Mouse (Mus musculus) forebrain, embryonic 14.5 days (tissue): ENCODE data around the gene Nek4. TPM values are rescaled to one million over a fixed set of nuclear protein-coding genes. Genes with fewer than 3 reads are reported as not detected.
A peak's percentile ranks its signal among the peaks of the same experiment; 100 is the strongest.

Experiments used
- ATAC-seq: fragments of 200-750 bp; cut with Nextera tagmentation; 2 replicates; pipeline ENCODE4 v1.8.0; 2017; ENCODE audit warnings: mild to moderate bottlenecking, moderate library complexity
- DNase-seq: peaks from one replicate; pipeline ENCODE4 v3.0.0-alpha.2; 2015; ENCODE audit warnings: low spot score
- H3K27ac ChIP-seq: fragments of 300-500 bp; sonication (generic); 2 replicates; pipeline ENCODE4 v1.5.1; 2014; ENCODE audit warnings: low read depth, mild to moderate bottlenecking, control low read depth, low read length, moderate library complexity
- H3K27me3 ChIP-seq: fragments of 300-500 bp; sonication (generic); replicated peaks from 2 replicates; pipeline ENCODE4 v1.6.1; 2014; ENCODE audit warnings: low read length, control low read depth, mixed read lengths; ENCODE audit not compliant: control insufficient read depth, insufficient read depth
- H3K36me3 ChIP-seq: fragments of 300-500 bp; sonication (generic); 2 replicates; pipeline ENCODE4 v1.6.1; 2014; ENCODE audit warnings: low read length, control low read depth; ENCODE audit not compliant: control insufficient read depth, insufficient read depth
- H3K4me1 ChIP-seq: fragments of 300-500 bp; sonication (generic); 2 replicates; pipeline ENCODE4 v1.6.1; 2014; ENCODE audit warnings: antibody characterized with exemption, low read length, control low read depth; ENCODE audit not compliant: control insufficient read depth, insufficient read depth
- H3K4me2 ChIP-seq: fragments of 300-500 bp; sonication (generic); 2 replicates; pipeline ENCODE4 v1.6.1; 2014; ENCODE audit warnings: mild to moderate bottlenecking, control low read depth, low read length
- H3K4me3 ChIP-seq: fragments of 300-500 bp; sonication (generic); 2 replicates; pipeline ENCODE4 v1.5.1; 2014; ENCODE audit warnings: low read depth, low read length, control low read depth
- H3K9ac ChIP-seq: fragments of 300-500 bp; sonication (generic); 2 replicates; pipeline ENCODE4 v1.6.1; 2014; ENCODE audit warnings: mild to moderate bottlenecking, low read length, control low read depth, moderate library complexity
- H3K9me3 ChIP-seq: fragments of 300-500 bp; sonication (generic); replicated peaks from 2 replicates; pipeline ENCODE4 v1.6.1; 2016; ENCODE audit warnings: low read length, control low read depth, mixed read lengths; ENCODE audit not compliant: control insufficient read depth
- WGBS: fragments of 180-500 bp; shearing (Covaris S2); extraction: QIAGEN DNeasy Blood & Tissue Kit; methylation state at CpG from one replicate; pipeline ENCODE4 v1.1.7; 2014; 5-methylcytosine and 5-hydroxymethylcytosine counted together
- polyA plus RNA-seq: library from polyadenylated mRNA; unstranded; fragments of >200 nt; fragmentation: Nextera tagmentation; extraction: Ambion mirVana; gene quantifications from 2 replicates; pipeline ENCODE4 v1.2.1, GENCODE M21; 2014

Nek4 gene
- polyA plus RNA-seq, 1 experiment from 2014 or later: 11.2 TPM

GRCm38 (mm10) chr14:30943860-30944674 is 7.1 kb upstream of the Nek4 start:
- no peaks in the 10 kb centered on the region for H3K27me3 ChIP-seq
- H3K4me2 ChIP-seq: no peak overlapping the region
- no peaks in the 10 kb centered on the region for H3K36me3 ChIP-seq
- no peaks in the 10 kb centered on the region for H3K4me1 ChIP-seq
- no peak overlapping the region for H3K27ac ChIP-seq
- no peak overlapping the region for H3K9ac ChIP-seq
- H3K9me3 ChIP-seq: no peaks in the 10 kb centered on the region
- ATAC-seq (no peak), DNase-seq (peak; percentile 31)
- H3K4me3 ChIP-seq: no peak overlapping the region
- WGBS: 67% methylated on average over 11 of the region's 11 CpGs

DNA sequence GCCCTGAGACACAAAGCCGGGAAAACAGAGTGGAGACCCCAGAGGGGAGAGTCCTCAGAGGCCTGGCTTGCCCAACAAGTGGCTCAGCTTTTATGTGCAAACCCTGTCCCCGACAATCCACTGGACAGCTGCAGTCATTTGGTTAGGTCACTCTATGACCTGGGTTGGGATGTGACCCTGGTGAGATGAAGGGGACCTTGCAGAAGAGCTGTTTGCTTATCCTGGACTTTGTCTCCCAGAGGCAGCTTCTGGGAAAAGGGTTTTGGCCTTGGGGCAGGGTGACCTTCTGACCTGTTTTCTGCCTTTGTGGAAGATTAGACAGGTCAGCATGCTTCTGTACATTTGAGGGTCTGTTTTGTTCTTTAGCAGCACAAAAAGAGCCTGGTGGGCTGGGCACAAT is 6.4 kb upstream of the Nek4 start:
- Histone ChIP-seq H3K27ac (no peak overlapping the region), H3K4me2 (no peak overlapping the region), H3K9ac (no peak overlapping the region), H3K4me1 (no peaks in the 10 kb centered on the region), H3K27me3 (no peaks in the 10 kb centered on the region), H3K4me3 (no peak overlapping the region), H3K36me3 (no peaks in the 10 kb centered on the region), H3K9me3 (no peaks in the 10 kb centered on the region)
- no peak for DNase-seq
- 89% methylated on average over 2 of the region's 2 CpGs for WGBS
- no peak for ATAC-seq

DNA sequence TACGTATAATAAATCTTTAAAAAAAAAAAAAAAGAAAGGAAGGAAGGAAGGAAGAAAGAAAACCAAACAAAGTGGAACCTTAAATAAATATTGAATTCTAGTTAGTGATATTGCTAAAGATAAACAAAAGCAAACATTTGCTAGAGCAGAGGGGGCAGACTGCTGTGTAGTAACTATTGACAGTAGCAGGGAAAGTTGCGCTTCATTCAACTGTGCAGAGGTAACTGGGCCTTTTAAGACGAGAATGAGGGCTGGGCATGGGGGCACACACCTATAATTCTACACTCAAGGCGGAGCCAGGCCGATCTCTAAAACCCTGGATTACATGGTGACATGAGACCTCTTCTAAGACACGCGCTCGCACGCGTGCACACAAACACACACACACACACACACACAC is 1.2 kb upstream of the Nek4 start:
- no peak overlapping the region for H3K9ac ChIP-seq
- H3K4me3 ChIP-seq: no peak overlapping the region
- peaks cover 7% of the 10 kb centered on the region for H3K4me1 ChIP-seq
- ATAC-seq: no peak
- H3K27me3 ChIP-seq: no peaks in the 10 kb centered on the region
- no peak for DNase-seq
- no peaks in the 10 kb centered on the region for H3K9me3 ChIP-seq
- peaks cover 4% of the 10 kb centered on the region; the same call in 1 of the 2 replicates for H3K36me3 ChIP-seq
- H3K27ac ChIP-seq: no peak overlapping the region
- H3K4me2 ChIP-seq: no peak overlapping the region
- over 99% methylated on average over 10 of the region's 10 CpGs for WGBS

DNA sequence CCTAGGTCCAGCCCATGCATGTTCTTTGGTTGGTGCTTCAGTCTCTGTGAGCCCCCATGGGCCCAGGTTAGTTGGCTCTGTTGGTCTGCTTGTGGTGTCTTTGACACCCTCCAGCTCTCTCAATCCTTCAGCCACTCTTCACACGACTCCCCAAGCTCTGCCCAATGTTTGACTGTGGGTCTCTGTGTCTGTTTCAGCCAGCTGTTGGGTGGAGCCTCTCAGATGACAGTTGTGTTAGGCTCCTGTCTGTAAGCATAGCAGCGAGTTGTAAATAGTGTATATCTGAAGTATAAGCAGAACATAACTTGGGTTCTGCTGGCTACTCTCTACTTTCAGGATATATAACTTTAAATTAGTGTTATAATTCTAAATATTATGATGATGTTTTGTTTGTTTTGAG is 7.3 kb downstream of the Nek4 start:
- H3K27me3 ChIP-seq: no peaks in the 10 kb centered on the region
- ATAC-seq: no peak

GRCm38 (mm10) chr14:30959031-30959430 is 7.9 kb downstream of the Nek4 start:
- H3K36me3 ChIP-seq: peaks cover 27% of the 10 kb centered on the region

More for the DNA sequence above, 7.3 kb downstream of the Nek4 start:
- no peak for DNase-seq
- Histone ChIP-seq H3K4me3 (no peak overlapping the region), H3K9ac (no peak overlapping the region), H3K36me3 (peaks cover 31% of the 10 kb centered on the region), H3K4me1 (no peaks in the 10 kb centered on the region), H3K27ac (no peak overlapping the region), H3K4me2 (no peak overlapping the region), H3K9me3 (no peaks in the 10 kb centered on the region)
- WGBS: 69% methylated on average over 2 of the region's 2 CpGs

GRCm38 (mm10) chr14:30960366-30960765 is 9.2 kb downstream of the Nek4 start:
- no peaks in the 10 kb centered on the region for H3K4me1 ChIP-seq
- 85% methylated on average over 1 of the region's 1 CpGs for WGBS
- H3K4me2 ChIP-seq: no peak overlapping the region
- DNase-seq (no peak), ATAC-seq (no peak)
- H3K9me3 ChIP-seq: no peaks in the 10 kb centered on the region
- H3K27ac ChIP-seq: no peak overlapping the region
- no peak overlapping the region for H3K4me3 ChIP-seq
- H3K27me3 ChIP-seq: no peaks in the 10 kb centered on the region
- peaks cover 27% of the 10 kb centered on the region for H3K36me3 ChIP-seq
- no peak overlapping the region for H3K9ac ChIP-seq

More at GRCm38 (mm10) chr14:30959031-30959430, 7.9 kb downstream of the Nek4 start:
- 95% methylated on average over 4 of the region's 4 CpGs for WGBS
- no peaks in the 10 kb centered on the region for H3K9me3 ChIP-seq
- H3K4me3 ChIP-seq: no peak overlapping the region
- H3K4me2 ChIP-seq: no peak overlapping the region
- H3K27ac ChIP-seq: no peak overlapping the region
- H3K4me1 ChIP-seq: no peaks in the 10 kb centered on the region
- DNase-seq: no peak
- no peak overlapping the region for H3K9ac ChIP-seq
- no peak for ATAC-seq
- no peaks in the 10 kb centered on the region for H3K27me3 ChIP-seq

- Histone ChIP-seq H3K4me3 (no peak overlapping the region), H3K4me1 (no peaks in the 10 kb centered on the region), H3K27me3 (no peaks in the 10 kb centered on the region), H3K36me3 (peaks cover 34% of the 10 kb centered on the region), H3K9ac (no peak overlapping the region), H3K9me3 (no peaks in the 10 kb centered on the region), H3K27ac (peak overlapping the region; percentile 11; the same call in 1 of the 2 replicates), H3K4me2 (no peak overlapping the region)
- DNase-seq (peak; percentile 47), ATAC-seq (no peak)
- 53% methylated on average over 6 of the region's 6 CpGs for WGBS
Observed at GRCm38 (mm10) chr14:30974204-30974603, 23.0 kb downstream of the Nek4 start.

GRCm38 (mm10) chr14:30976222-30976621 is 25.0 kb downstream of the Nek4 start:
- no peaks in the 10 kb centered on the region for H3K9me3 ChIP-seq
- DNase-seq (no peak), ATAC-seq (no peak)
- H3K4me1 ChIP-seq: no peaks in the 10 kb centered on the region
- H3K4me2 ChIP-seq: no peak overlapping the region
- no peak overlapping the region for H3K9ac ChIP-seq
- H3K27ac ChIP-seq: no peak overlapping the region
- H3K27me3 ChIP-seq: no peaks in the 10 kb centered on the region
- no peak overlapping the region for H3K4me3 ChIP-seq
- H3K36me3 ChIP-seq: peaks cover 26% of the 10 kb centered on the region
- WGBS: 84% methylated on average over 3 of the region's 3 CpGs

DNA sequence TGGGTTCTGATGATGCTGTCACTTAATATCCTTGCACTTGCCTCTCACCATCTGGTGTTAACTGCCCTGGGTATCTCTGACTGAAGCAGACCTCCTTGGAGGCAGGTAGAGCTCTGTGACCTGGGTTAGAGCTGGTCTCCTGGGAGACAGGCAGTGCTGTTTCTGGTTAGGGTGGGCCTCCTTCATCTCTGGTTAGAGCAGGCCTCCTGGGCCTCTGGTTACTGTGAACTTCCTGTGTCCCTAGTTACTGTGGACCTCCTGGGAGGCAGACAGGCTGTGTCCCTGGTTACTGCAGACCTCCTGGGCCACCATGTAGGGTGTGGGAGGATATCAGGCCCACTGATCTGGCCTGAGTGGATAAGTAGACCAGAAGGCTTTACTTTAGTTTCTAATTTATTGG is 45.2 kb downstream of the Nek4 start:
- Histone ChIP-seq H3K36me3 (no peaks in the 10 kb centered on the region), H3K9me3 (no peaks in the 10 kb centered on the region), H3K4me2 (no peak overlapping the region), H3K27ac (no peak overlapping the region), H3K4me1 (peaks cover 5% of the 10 kb centered on the region; the same call in 1 of the 2 replicates), H3K4me3 (no peak overlapping the region), H3K9ac (no peak overlapping the region), H3K27me3 (no peaks in the 10 kb centered on the region)
- ATAC-seq: no peak
- DNase-seq: no peak
